Mouse (Mus musculus): ENCODE measurements around the gene Olfr374. TPM values are rescaled to one million over a fixed set of nuclear protein-coding genes. Genes with fewer than 3 reads are reported as not detected.

The Olfr374 gene
- polyA plus RNA-seq, 1 experiment from 2014 or later, result not detected

- H3K27me3 ChIP-seq (ENCODE audit: poor library complexity, severe bottlenecking), result no peaks in the 10 kb centered on the region
- H3K27ac ChIP-seq, result no peak overlapping the region
- peaks cover 61% of the 10 kb centered on the region for H3K36me3 ChIP-seq (replicated peaks)
- no peak for DNase-seq (ENCODE audit: extremely low spot score, low spot score)
- no peak overlapping the region for H3K4me3 ChIP-seq
- peaks cover 29% of the 10 kb centered on the region for H3K4me1 ChIP-seq
- WGBS, result 97% methylated on average over 5 of the region's 5 CpGs
- no peaks in the 10 kb centered on the region for H3K9me3 ChIP-seq
These were observed 31.6 kb downstream of the Olfr374 start for GRCm38 (mm10) chr8:72138456-72138855.

- no peak overlapping the region for H3K27ac ChIP-seq
- no peaks in the 10 kb centered on the region for H3K4me1 ChIP-seq
- H3K9me3 ChIP-seq, result no peaks in the 10 kb centered on the region
- H3K36me3 ChIP-seq (replicated peaks), result peaks cover 100% of the 10 kb centered on the region
- H3K27me3 ChIP-seq (ENCODE audit: poor library complexity, severe bottlenecking), result no peaks in the 10 kb centered on the region
- DNase-seq (ENCODE audit: extremely low spot score, low spot score), result no peak
- no peak overlapping the region for H3K4me3 ChIP-seq
- 94% methylated on average over 13 of the region's 13 CpGs for WGBS
These were observed 36.5 kb downstream of the Olfr374 start for GRCm38 (mm10) chr8:72143256-72143824.

DNA sequence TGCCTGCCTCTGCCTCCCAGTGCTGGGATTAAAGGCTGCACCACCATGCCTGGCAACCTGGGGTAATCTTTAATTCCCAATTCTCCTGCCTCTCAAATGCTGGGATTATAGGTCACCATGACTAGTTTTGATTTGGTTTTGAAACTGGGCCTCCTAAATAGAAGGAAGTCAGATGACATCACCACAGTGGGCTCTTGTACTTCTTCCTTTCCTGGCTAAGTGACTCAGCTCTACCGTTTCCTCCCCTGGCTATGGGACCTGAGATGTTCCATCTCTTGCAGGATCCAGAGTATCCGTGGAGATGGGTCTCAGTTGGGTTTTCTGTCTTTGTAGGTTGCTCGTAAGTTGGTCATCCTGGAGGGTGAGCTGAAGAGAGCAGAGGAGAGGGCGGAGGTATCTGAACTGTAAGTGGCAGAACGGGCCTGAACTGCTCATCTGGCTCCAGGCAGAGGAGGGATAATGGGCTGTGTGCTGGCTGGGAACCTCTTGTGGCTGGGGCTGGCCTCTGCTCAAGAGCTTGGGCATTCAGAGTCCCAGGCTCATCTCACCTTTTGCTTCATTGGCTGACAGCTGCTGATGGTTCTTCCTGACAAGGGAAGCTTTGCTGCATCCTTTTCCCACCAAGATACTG, 37.6 kb downstream of the Olfr374 start:
- H3K27ac ChIP-seq, result no peak overlapping the region
- H3K4me3 ChIP-seq, result no peak overlapping the region
- WGBS, result 92% methylated on average over 5 of the region's 5 CpGs
- no peaks in the 10 kb centered on the region for H3K4me1 ChIP-seq
- H3K27me3 ChIP-seq (ENCODE audit: poor library complexity, severe bottlenecking), result no peaks in the 10 kb centered on the region
- no peaks in the 10 kb centered on the region for H3K9me3 ChIP-seq
- peaks cover 97% of the 10 kb centered on the region for H3K36me3 ChIP-seq (replicated peaks)
- no peak for DNase-seq (ENCODE audit: extremely low spot score, low spot score)

- Histone ChIP-seq H3K27me3 (ENCODE audit: poor library complexity, severe bottlenecking) (no peaks in the 10 kb centered on the region), H3K9me3 (no peaks in the 10 kb centered on the region), H3K4me3 (no peak overlapping the region), H3K27ac (no peak overlapping the region), H3K4me1 (no peaks in the 10 kb centered on the region), H3K36me3 (replicated peaks) (peaks cover 97% of the 10 kb centered on the region)
- WGBS, result 89% methylated on average over 3 of the region's 3 CpGs
- no peak for DNase-seq (ENCODE audit: extremely low spot score, low spot score)
These were observed 38.7 kb downstream of the Olfr374 start for GRCm38 (mm10) chr8:72145511-72145910.

GRCm38 (mm10) chr8:72146056-72146455, 39.2 kb downstream of the Olfr374 start:
- no peaks in the 10 kb centered on the region for H3K4me1 ChIP-seq
- H3K9me3 ChIP-seq, result no peaks in the 10 kb centered on the region
- no peak for DNase-seq (ENCODE audit: extremely low spot score, low spot score)
- no peak overlapping the region for H3K4me3 ChIP-seq
- no peaks in the 10 kb centered on the region for H3K27me3 ChIP-seq (ENCODE audit: poor library complexity, severe bottlenecking)
- 100% methylated on average over 1 of the region's 1 CpGs for WGBS
- H3K27ac ChIP-seq, result no peak overlapping the region
- peaks cover 97% of the 10 kb centered on the region for H3K36me3 ChIP-seq (replicated peaks)

DNA sequence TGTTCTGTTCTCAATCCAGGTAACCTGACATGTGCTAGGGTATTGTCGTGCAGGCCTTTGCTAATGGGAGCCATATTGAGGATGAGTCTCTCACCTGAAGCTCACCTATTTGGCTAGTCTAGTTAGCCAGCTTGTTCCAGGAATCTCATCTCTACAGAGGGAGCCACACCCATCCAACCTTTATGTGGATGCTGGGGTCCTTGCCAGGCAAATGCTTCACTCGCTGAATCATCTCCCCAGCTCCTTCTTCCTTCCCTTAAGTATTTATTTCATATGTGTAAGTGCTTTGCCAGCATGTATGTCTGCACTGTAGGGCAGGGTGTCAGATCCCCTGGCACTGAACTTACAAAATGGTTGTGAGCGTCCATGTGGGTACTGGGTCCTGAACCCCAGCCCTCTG, 39.7 kb downstream of the Olfr374 start:
- Histone ChIP-seq H3K4me1 (no peaks in the 10 kb centered on the region), H3K27ac (no peak overlapping the region), H3K9me3 (no peaks in the 10 kb centered on the region), H3K36me3 (replicated peaks) (peaks cover 97% of the 10 kb centered on the region), H3K4me3 (no peak overlapping the region), H3K27me3 (ENCODE audit: poor library complexity, severe bottlenecking) (no peaks in the 10 kb centered on the region)
- 96% methylated on average over 3 of the region's 3 CpGs for WGBS
- DNase-seq (ENCODE audit: extremely low spot score, low spot score), result no peak

GRCm38 (mm10) chr8:72147266-72147665, 40.4 kb downstream of the Olfr374 start:
- Histone ChIP-seq H3K4me1 (no peaks in the 10 kb centered on the region), H3K27me3 (ENCODE audit: poor library complexity, severe bottlenecking) (no peaks in the 10 kb centered on the region), H3K9me3 (no peaks in the 10 kb centered on the region), H3K36me3 (replicated peaks) (peaks cover 97% of the 10 kb centered on the region), H3K27ac (no peak overlapping the region), H3K4me3 (no peak overlapping the region)
- no peak for DNase-seq (ENCODE audit: extremely low spot score, low spot score)
- 91% methylated on average over 2 of the region's 2 CpGs for WGBS

DNA sequence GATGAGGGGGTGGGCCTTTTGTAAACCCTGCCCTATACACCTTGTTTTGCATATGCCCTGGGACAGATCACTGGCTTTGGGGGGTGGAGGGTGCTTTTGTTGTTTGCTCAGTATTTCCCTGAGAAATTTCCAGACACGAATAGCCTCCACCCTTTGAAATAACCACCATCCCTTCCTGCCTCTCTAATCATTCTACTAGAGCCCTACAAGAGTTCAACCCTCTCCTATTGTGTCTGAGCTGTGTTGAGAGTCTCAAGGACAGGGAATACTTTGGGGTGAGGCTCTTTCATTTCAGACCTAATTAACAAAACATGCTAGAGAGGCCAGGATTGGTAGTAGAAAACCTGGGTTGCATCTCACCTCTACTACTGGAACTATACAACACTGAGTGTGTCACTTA, 42.2 kb downstream of the Olfr374 start:
- Histone ChIP-seq H3K4me3 (no peak overlapping the region), H3K27me3 (ENCODE audit: poor library complexity, severe bottlenecking) (no peaks in the 10 kb centered on the region), H3K9me3 (no peaks in the 10 kb centered on the region), H3K27ac (no peak overlapping the region), H3K4me1 (no peaks in the 10 kb centered on the region), H3K36me3 (replicated peaks) (peaks cover 97% of the 10 kb centered on the region)
- no peak for DNase-seq (ENCODE audit: extremely low spot score, low spot score)
- 82% methylated on average over 1 of the region's 1 CpGs for WGBS

- no peaks in the 10 kb centered on the region for H3K9me3 ChIP-seq
- H3K27ac ChIP-seq, result no peak overlapping the region
- no peaks in the 10 kb centered on the region for H3K27me3 ChIP-seq (ENCODE audit: poor library complexity, severe bottlenecking)
- H3K4me3 ChIP-seq, result no peak overlapping the region
- DNase-seq (ENCODE audit: extremely low spot score, low spot score), result no peak
- H3K4me1 ChIP-seq, result no peaks in the 10 kb centered on the region
- peaks cover 79% of the 10 kb centered on the region for H3K36me3 ChIP-seq (replicated peaks)
- 88% methylated on average over 3 of the region's 3 CpGs for WGBS
These were observed 44.7 kb downstream of the Olfr374 start for GRCm38 (mm10) chr8:72151418-72152078.

- Histone ChIP-seq H3K36me3 (replicated peaks) (peaks cover 62% of the 10 kb centered on the region), H3K9me3 (no peaks in the 10 kb centered on the region), H3K27ac (no peak overlapping the region), H3K4me1 (no peaks in the 10 kb centered on the region), H3K27me3 (ENCODE audit: poor library complexity, severe bottlenecking) (no peaks in the 10 kb centered on the region), H3K4me3 (no peak overlapping the region)
- DNase-seq (ENCODE audit: extremely low spot score, low spot score), result no peak
These were observed 46.5 kb downstream of the Olfr374 start for GRCm38 (mm10) chr8:72153382-72153781.

DNA sequence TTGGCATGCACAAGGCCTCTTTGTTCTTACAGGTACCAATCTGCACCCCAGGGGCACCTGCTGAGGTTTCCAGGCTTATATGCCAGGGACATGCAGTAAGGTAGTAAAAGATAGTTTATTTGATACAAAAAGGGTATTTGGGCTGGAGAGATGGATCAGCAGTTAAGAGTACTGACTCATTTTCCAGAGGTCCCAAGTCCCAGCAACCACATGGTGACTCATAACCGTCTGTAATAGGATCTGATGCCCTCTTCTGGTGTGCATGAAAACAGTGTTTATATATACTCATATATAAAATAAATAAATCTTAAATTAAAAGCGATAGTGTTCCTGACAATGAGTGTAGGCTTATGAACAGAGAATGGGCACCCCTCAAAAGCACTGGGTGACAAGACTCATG, 51.3 kb downstream of the Olfr374 start:
- no peaks in the 10 kb centered on the region for H3K27me3 ChIP-seq (ENCODE audit: poor library complexity, severe bottlenecking)
- H3K36me3 ChIP-seq (replicated peaks), result peaks cover 20% of the 10 kb centered on the region
- no peaks in the 10 kb centered on the region for H3K9me3 ChIP-seq
- WGBS, result 83% methylated on average over 2 of the region's 2 CpGs
- H3K4me3 ChIP-seq, result no peak overlapping the region
- no peak for DNase-seq (ENCODE audit: extremely low spot score, low spot score)
- H3K4me1 ChIP-seq, result peaks cover 23% of the 10 kb centered on the region
- no peak overlapping the region for H3K27ac ChIP-seq

DNA sequence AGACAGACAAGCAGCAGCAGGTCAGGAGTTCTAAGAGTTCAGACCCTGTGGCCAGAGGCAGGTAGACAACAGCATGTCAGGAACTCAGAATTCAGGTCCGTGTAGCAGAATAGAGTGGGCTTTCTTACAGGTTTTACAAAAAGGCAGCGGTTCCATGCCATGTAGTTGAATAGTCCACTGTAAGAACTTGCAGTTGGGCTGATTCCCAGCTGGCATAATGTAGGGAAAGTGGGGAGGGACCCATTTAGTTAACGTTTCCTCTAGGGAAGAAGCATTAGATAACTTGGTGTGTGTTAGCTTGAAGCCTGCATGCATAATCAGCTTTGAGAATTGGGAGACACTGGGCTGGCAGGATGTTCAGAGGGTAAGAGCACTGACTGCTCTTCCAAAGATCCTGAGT, 51.9 kb downstream of the Olfr374 start:
- H3K4me1 ChIP-seq, result peaks cover 24% of the 10 kb centered on the region
- no peak overlapping the region for H3K4me3 ChIP-seq
- WGBS, result 89% methylated on average over 3 of the region's 3 CpGs
- no peaks in the 10 kb centered on the region for H3K9me3 ChIP-seq
- peaks cover 20% of the 10 kb centered on the region for H3K36me3 ChIP-seq (replicated peaks)
- no peak overlapping the region for H3K27ac ChIP-seq
- H3K27me3 ChIP-seq (ENCODE audit: poor library complexity, severe bottlenecking), result no peaks in the 10 kb centered on the region
- no peak for DNase-seq (ENCODE audit: extremely low spot score, low spot score)

DNA sequence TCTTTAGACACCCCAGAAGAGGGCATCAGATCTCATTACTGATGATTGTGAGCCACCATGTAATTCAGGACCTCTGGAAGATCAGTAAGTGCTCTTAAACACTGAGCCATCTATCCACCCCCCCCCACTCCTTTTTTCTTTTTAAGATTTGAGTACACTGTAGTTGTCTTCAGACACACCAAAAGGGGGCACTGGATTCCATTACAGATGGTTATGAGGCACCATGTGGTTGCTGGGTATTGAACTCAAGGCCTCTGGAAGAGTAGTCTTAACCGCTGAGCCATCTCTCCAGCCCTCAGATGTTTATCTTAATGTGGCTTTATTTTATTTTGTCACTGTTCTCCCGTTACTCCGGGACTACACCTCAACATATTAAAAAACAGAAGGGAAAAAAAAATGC, 53.2 kb downstream of the Olfr374 start:
- Histone ChIP-seq H3K4me1 (peaks cover 24% of the 10 kb centered on the region), H3K27me3 (ENCODE audit: poor library complexity, severe bottlenecking) (no peaks in the 10 kb centered on the region), H3K4me3 (peak overlapping the region; percentile 98), H3K9me3 (no peaks in the 10 kb centered on the region), H3K27ac (no peak overlapping the region), H3K36me3 (replicated peaks) (peaks cover 21% of the 10 kb centered on the region)
- DNase-seq (ENCODE audit: extremely low spot score, low spot score), result no peak
- 78% methylated on average over 3 of the region's 3 CpGs for WGBS

Measured in forebrain, embryonic 10.5 days (tissue).